Mouse (Mus musculus): ENCODE data around the gene Sema4c.

Sema4c gene

GRCm38 (mm10) chr1:36576991-36577675 lies 19.0 kb upstream of the Sema4c start:
- no peak for DNase-seq (ENCODE audit: low spot score)

GRCm38 (mm10) chr1:36575347-36575746 lies 17.2 kb upstream of the Sema4c start:
- no peak for DNase-seq (ENCODE audit: low spot score)

- DNase-seq (ENCODE audit: low spot score), result no peak
These were observed 16.2 kb upstream of the Sema4c start for GRCm38 (mm10) chr1:36574196-36574955.

GRCm38 (mm10) chr1:36573524-36573923 lies 15.4 kb upstream of the Sema4c start:
- no peak for DNase-seq (ENCODE audit: low spot score)

- no peak for DNase-seq (ENCODE audit: low spot score)
These were observed 14.6 kb upstream of the Sema4c start for GRCm38 (mm10) chr1:36572709-36573108.

DNA sequence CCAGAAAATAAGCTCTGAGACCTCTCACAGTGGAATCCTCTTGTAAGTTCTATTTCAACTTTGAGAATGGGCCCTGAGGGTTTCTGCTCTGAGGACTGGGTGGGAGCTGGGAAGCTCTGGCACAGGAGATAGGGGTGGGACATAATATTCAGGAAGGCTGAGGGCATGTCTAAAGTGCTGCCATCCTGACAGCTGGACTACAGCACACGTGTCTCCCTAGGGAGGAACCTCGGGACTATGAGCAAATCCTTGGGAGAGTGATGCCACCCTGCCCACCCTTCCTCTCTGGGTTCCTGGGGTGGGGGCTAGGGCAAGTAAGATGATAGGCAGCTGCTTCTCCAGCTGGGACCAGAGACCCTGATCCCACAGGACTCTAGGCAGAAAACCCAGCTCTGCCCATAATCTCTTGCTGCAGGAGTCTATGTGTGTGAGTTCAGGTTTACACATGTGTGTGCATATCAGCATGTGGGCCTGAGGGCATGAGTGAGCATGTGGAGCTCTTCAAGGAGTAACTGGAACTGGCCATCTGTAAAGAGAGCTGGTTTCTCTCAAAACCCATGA lies 14.1 kb upstream of the Sema4c start:
- DNase-seq (ENCODE audit: low spot score), result no peak

DNA sequence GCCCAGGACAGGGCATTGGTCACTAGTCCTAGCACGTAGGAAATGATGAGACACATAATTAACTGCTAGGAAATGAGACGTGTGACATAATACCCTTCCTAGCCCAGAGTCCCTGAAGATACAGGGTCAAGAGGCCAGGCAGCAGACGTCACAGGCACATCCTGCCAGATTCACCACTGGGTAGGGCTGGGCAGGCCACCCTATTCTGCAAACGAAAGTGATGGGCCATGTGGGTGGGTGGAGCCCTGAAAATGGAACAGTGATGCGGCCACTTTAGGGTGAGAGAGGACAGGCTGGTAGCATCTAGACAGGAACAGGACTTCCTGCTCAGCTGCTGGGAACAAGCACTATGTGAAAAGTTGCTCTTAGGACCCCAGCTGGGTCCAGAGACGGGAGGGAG lies 13.5 kb upstream of the Sema4c start:
- DNase-seq (ENCODE audit: low spot score), result no peak

- DNase-seq (ENCODE audit: low spot score), result no peak
These were observed 12.2 kb upstream of the Sema4c start for GRCm38 (mm10) chr1:36570320-36570719.

DNA sequence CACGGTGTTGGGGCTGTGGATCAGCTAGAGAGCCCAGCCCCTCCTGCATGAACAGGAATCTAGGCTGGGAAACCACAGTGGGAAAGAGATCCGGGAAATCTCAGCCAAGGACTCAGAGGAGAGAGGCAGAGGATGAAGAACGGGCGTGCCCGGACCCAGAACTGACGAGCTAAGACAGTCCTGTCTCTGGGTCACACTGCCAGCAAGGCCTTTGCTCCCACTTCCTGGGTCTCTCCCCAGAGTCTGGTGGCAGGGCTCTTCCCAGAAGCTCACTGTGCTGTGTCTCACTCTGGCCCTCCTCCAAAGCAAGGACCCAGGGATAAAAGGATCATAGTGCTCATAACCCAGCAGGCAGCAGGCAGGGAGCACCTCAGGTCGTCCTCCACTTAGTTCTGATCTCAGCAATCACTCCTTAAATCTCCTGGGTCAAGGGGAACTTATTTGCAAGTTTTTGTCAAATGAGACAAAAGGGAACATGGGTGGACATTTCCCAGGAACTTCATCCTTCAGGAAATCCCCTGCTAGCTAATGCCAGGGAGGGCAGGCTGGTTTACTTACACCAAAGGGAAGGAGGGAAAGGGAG lies 11.6 kb upstream of the Sema4c start:
- DNase-seq (ENCODE audit: low spot score), result no peak

DNA sequence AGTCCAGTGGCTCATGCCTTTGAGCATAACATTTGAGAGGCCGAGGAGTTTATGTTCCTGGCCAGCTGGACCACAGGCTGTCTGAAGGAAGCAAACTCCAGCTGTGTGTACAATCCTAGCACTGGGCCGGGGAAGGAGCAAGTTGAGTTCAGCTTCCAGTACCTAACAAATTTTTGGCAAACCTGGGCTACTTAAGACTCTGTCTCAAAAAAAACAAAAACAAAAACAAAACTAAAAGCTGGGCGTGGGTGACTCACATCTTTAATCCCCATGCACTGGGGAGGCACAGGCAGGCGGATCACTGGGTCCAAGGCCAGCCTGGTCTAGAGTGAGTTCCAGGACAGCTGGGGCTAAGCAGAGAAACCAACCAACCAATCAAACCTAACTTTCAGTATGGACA lies 10.6 kb upstream of the Sema4c start:
- no peak for DNase-seq (ENCODE audit: low spot score)

DNA sequence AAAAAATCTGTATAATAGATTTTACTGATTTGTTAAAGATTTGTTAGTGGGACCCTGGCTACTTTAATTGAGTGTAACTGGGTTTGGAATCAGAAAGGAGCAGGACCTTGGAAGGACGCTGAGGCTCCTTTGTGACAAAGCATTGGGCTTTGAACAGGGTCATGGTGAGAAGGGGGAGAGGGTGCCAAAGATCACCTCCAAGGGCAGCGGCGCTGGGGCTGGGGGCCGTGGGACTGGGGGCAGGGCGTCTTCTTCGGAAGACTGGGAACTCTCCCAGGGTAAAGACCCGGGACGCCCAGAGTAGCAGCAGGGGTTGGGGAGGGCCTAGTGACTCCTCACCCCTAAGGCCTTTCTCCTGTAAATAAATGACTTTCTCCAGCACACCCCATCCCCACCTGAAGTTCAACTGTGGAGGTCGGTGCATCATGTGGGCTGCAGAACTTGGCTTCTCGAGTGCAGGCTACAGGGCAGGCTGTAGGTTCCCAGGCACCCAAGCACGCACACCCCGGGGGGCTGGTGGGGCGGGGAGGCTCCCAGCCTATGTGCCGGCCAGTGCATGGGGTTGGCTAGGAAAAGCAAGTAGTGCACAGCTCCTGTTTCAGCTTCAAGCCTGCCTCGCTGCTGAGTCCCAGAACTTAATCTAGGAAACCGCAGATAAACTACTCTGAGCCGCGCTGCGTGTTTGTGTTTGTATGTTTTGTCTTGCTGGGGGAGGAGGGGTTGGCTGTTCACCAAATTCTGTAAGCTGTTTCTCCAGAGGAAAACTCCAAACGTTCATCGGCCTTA lies 9.9 kb upstream of the Sema4c start:
- no peak for DNase-seq (ENCODE audit: low spot score)

DNA sequence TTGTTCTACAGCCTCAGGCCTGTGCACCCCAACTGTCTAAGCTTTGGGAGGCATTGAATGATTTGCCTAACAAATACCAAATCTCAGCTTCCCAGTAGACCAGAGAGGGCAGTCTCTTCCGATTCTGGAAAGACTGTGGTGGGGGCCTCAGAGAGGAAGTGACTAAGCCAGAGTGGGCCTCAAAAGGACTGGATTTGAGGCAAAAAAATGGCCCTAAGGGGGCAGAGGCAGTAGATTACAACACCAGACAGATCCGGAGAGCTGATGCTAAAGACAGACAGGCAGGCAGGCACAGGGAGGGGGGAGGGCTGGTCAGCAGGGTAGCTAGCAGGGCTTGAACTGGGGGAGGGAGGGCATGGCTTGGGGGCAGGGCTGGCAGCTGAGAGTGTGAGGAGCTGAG lies 8.3 kb upstream of the Sema4c start:
- DNase-seq (ENCODE audit: low spot score), result no peak

DNA sequence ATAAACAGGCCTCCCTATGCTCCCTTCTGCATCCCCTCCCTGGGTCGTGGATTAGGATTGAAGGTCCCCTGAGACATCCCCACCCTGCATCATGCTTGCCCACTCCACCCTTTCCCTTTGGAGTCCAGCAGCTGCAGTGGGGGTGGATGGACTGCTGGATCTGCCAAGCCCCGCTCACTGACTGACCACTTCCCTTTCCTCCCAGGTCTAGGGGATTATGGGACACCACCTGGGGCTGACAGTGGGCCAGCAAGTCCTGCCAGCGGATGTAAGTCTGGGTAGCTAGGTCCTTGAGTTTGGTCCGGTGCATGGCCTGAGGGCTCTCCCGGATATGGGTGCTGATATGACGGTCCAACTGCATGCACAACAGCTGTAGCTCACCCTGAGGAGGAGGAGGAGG lies 6.0 kb upstream of the Sema4c start:
- no peak for DNase-seq (ENCODE audit: low spot score)

GRCm38 (mm10) chr1:36563632-36564031 lies 5.5 kb upstream of the Sema4c start:
- DNase-seq (ENCODE audit: low spot score), result no peak

DNA sequence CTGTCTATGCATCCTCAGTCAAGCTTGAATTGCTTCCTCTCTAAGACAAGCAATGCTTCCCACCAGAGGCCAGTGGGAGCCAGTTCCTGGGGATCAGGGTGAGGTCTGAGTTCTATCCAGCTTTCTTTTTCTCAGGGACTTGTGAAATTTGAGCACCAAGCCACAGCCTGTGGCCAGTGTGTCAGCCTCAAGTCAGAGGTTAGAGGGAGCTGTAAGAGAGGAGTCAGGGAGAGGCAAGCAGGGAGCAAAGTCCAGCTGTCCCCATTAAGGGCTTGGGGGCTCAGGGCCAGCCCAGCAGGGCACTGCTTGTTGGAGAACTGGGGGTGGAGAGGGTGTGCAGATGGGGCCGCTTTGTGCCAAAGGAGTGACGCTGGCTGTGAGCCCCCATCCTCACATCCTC lies 5.0 kb upstream of the Sema4c start:
- no peak for DNase-seq (ENCODE audit: low spot score)

GRCm38 (mm10) chr1:36562388-36562787 lies 4.2 kb upstream of the Sema4c start:
- no peak for DNase-seq (ENCODE audit: low spot score)

- no peak for DNase-seq (ENCODE audit: low spot score)
These were observed 2.8 kb upstream of the Sema4c start for GRCm38 (mm10) chr1:36560903-36561302.

GRCm38 (mm10) chr1:36559888-36560287 lies 1.7 kb upstream of the Sema4c start:
- no peak for DNase-seq (ENCODE audit: low spot score)

GRCm38 (mm10) chr1:36559256-36559655 lies 1.1 kb upstream of the Sema4c start:
- DNase-seq (ENCODE audit: low spot score), result no peak

- peak; percentile 72 for DNase-seq (ENCODE audit: low spot score)
These were observed 615 bp downstream of the Sema4c start for GRCm38 (mm10) chr1:36557457-36558011.

DNA sequence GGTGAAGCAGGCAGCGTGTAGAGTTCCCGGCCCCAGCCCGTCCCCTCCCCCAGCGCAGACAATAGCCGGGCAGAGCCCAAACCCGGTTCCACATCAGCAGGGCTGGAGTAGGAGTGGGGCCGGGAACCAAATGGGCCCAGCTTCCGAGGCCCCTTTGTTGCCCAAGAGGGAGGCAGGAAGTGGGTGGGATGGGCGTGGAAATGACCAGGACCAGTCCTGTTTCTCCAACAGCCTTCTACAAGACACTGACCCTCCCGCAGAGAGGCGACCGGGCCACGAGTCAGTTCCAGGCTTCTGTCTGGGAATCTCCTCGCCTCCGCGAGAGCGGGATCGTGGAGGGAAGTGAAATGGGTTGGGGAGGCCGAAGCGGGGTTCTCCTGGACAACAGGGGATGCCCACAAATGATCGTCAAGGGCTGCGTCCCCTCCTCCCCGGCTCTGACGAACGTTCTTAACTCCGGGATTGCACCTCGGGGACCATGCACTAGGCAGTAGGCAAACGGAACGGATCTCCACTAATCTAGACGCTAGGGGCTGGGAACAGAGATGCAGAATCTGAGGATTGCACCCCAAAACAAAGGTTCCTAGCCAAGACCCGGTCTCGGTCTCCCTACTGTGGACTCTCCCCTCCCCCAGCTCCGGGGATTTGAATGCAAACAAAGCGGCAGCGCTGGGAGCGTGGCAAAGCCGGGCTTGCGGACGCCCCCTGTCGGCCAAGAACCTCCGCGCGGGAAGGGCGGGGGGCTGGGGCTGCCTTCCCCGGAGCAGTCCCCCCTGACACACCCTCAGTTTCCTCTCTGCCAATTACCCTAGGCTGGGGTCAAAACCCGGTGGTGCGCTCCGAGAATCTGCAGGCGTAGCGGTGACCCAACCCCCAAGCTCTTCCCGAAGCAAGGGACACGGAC lies 1.3 kb downstream of the Sema4c start:
- DNase-seq (ENCODE audit: low spot score), result peak; percentile 92
